Mouse (Mus musculus): ENCODE data around the gene Pfn3. TPM values are rescaled to one million over a fixed set of nuclear protein-coding genes. Genes with fewer than 3 reads are reported as not detected.

Pfn3 gene
- polyA plus RNA-seq, 1 experiment from 2014 or later = not detected

DNA sequence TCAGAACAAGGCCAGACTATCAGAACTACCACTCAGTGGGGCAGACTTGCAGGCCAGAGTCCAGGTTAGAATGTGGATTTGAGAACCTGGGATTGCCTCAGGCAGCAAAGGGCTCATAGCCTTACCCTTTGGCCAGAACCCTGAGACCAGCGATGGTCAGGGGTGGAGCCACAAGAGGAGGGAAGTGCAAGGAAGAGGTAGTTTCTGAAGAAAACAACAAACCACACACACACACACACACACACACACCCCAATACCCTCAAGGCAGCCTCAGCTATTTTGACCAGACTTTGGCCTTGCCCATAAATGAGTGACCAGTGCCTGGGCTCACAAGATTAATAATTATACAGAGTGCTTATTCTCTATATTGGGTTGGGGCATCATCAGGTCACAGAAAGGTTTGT is 23.4 kb downstream of the Pfn3 start:
- ATAC-seq (ENCODE audit: insufficient number of reproducible peaks, low FRiP score, low TSS enrichment, low read depth) (no peak), DNase-seq (ENCODE audit: low spot score) (no peak)
- H3K36me3 ChIP-seq (ENCODE audit: control insufficient read depth, insufficient read depth, low read length) = no peaks in the 10 kb centered on the region
- no peak overlapping the region for H3K4me2 ChIP-seq (ENCODE audit: low read depth, severe bottlenecking)
- H3K4me3 ChIP-seq (ENCODE audit: low read depth, low read length) = no peak overlapping the region
- no peaks in the 10 kb centered on the region for H3K9me3 ChIP-seq (ENCODE audit: control insufficient read depth, low read length)
- no peaks in the 10 kb centered on the region for H3K27me3 ChIP-seq (ENCODE audit: control insufficient read depth, insufficient read depth, low read length)
- 88% methylated on average over 1 of the region's 1 CpGs for WGBS
- no peak overlapping the region for H3K27ac ChIP-seq (replicated peaks; ENCODE audit: low read depth, low read length)
- H3K9ac ChIP-seq (ENCODE audit: low read length) = no peak overlapping the region
- no peaks in the 10 kb centered on the region for H3K4me1 ChIP-seq (ENCODE audit: control insufficient read depth, insufficient read depth, low read length)

DNA sequence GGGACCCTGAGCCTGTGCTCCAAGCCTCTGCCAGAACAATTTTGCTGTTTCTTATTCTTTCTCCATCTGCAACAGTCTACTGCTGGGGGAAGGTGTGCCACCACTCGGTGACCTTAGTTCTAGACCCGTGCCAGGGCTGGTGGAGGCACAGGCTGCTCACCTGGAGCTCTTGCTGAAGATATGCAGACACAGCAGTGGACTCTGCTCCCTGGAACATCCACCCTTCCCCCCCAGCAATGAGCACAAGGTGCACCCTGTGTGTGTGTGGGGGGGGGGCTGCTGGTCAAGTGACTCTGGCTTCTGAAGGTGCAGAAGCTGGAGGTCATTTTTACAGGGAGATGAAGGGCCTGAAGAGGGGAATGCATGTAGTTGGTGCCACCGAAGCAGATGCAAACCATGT is 24.4 kb downstream of the Pfn3 start:
- Histone ChIP-seq H3K4me2 (ENCODE audit: low read depth, severe bottlenecking) (no peak overlapping the region), H3K9ac (ENCODE audit: low read length) (no peak overlapping the region), H3K9me3 (ENCODE audit: control insufficient read depth, low read length) (no peaks in the 10 kb centered on the region), H3K4me1 (ENCODE audit: control insufficient read depth, insufficient read depth, low read length) (no peaks in the 10 kb centered on the region), H3K27me3 (ENCODE audit: control insufficient read depth, insufficient read depth, low read length) (no peaks in the 10 kb centered on the region), H3K36me3 (ENCODE audit: control insufficient read depth, insufficient read depth, low read length) (no peaks in the 10 kb centered on the region), H3K4me3 (ENCODE audit: low read depth, low read length) (no peak overlapping the region), H3K27ac (replicated peaks; ENCODE audit: low read depth, low read length) (no peak overlapping the region)
- ATAC-seq (ENCODE audit: insufficient number of reproducible peaks, low FRiP score, low TSS enrichment, low read depth) (no peak), DNase-seq (ENCODE audit: low spot score) (no peak)
- WGBS = 75% methylated on average over 3 of the region's 3 CpGs

DNA sequence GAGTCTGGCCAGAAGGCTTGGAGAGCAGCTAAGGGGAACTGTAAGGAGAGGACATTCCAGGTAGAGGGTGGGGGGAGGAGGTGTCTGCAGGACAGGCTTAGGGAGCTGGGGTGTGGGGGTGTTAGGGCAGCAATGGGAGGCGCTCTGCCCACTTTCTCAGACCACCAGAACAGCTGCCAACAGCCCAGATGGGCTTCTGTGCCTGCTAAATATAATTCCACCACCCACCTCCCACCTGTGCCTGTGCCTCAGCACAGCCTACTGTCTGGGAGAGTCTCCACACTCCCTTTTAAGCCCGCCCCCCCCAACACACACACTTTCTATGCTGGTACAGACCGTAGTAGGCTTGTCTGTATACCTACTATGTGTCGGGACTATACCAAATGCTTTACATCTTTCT is 33.2 kb downstream of the Pfn3 start:
- H3K4me3 ChIP-seq (ENCODE audit: low read depth, low read length) = no peak overlapping the region
- H3K27me3 ChIP-seq (ENCODE audit: control insufficient read depth, insufficient read depth, low read length) = peaks cover 39% of the 10 kb centered on the region
- 94% methylated on average over 4 of the region's 4 CpGs for WGBS
- no peak overlapping the region for H3K4me2 ChIP-seq (ENCODE audit: low read depth, severe bottlenecking)
- no peaks in the 10 kb centered on the region for H3K9me3 ChIP-seq (ENCODE audit: control insufficient read depth, low read length)
- no peaks in the 10 kb centered on the region; the same call in 1 of the 2 replicates for H3K4me1 ChIP-seq (ENCODE audit: control insufficient read depth, insufficient read depth, low read length)
- no peaks in the 10 kb centered on the region for H3K36me3 ChIP-seq (ENCODE audit: control insufficient read depth, insufficient read depth, low read length)
- ATAC-seq (ENCODE audit: insufficient number of reproducible peaks, low FRiP score, low TSS enrichment, low read depth) (no peak), DNase-seq (ENCODE audit: low spot score) (no peak)
- no peak overlapping the region for H3K9ac ChIP-seq (ENCODE audit: low read length)
- no peak overlapping the region for H3K27ac ChIP-seq (replicated peaks; ENCODE audit: low read depth, low read length)

DNA sequence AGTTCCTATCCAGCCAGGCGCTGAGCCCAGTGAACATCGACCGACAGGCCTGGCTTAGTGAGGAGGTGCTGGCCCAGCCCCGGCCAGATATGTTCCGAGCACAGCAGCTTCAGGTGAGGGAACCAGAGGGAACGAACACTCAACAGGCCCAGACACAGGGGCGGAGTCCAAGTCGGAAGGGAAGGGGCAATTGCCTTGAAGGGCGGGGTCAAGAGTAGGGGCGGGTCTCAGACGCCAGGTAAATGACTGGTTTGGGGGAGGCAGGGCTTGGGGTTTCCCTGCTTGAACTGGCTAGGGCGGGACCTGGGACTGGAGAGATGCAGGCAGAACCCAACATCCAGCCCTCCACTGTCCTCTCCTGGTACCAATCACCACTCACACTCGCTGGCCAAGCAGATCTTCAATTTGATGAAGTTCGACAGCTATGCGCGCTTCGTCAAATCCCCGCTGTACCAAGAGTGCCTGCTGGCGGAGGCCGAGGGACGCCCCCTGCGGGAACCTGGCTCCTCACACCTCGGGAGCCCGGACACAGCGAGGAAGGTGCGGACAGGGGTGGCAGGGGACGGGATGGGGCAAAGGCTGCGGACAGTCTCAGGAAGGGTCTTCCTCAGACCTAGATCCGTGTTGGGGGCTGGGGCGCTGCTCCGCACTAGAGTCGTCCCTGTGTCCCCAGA is 36.0 kb downstream of the Pfn3 start:
- peak overlapping the region; percentile 20 for H3K4me2 ChIP-seq (ENCODE audit: low read depth, severe bottlenecking)
- H3K9me3 ChIP-seq (ENCODE audit: control insufficient read depth, low read length) = no peaks in the 10 kb centered on the region
- no peak overlapping the region for H3K9ac ChIP-seq (ENCODE audit: low read length)
- 4% methylated on average over 32 of the region's 32 CpGs for WGBS
- ATAC-seq (ENCODE audit: insufficient number of reproducible peaks, low FRiP score, low TSS enrichment, low read depth) (no peak), DNase-seq (ENCODE audit: low spot score) (peak; percentile 34)
- H3K27ac ChIP-seq (replicated peaks; ENCODE audit: low read depth, low read length) = no peak overlapping the region
- no peaks in the 10 kb centered on the region; the same call in 1 of the 2 replicates for H3K4me1 ChIP-seq (ENCODE audit: control insufficient read depth, insufficient read depth, low read length)
- 0 out of 2 replicates have a peak overlapping the region, but pooled peaks have one; percentile 8 for H3K4me3 ChIP-seq (ENCODE audit: low read depth, low read length)
- H3K36me3 ChIP-seq (ENCODE audit: control insufficient read depth, insufficient read depth, low read length) = no peaks in the 10 kb centered on the region
- peaks cover 39% of the 10 kb centered on the region for H3K27me3 ChIP-seq (ENCODE audit: control insufficient read depth, insufficient read depth, low read length)

DNA sequence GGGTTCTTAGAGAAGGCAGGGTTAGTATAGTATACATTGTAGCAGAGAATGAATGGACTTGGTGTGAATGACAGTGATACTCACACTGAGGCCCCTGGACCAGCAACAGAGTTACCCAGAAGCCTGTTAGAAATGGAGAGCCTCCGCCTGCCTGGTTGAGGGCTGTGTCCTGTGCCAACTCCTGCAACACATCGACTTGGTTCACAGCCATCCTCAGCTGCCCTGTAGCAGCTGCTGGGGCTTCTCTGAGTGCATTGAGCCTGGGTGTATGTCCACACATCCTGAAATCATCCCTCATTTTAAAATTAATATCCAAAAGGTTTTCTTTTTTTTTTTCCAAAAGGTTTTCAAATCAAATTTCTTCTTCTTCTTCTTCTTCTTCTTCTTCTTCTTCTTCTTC is 39.2 kb downstream of the Pfn3 start:
- 67% methylated on average over 2 of the region's 2 CpGs for WGBS
- no peak for ATAC-seq (ENCODE audit: insufficient number of reproducible peaks, low FRiP score, low TSS enrichment, low read depth)
- Histone ChIP-seq H3K36me3 (ENCODE audit: control insufficient read depth, insufficient read depth, low read length) (no peaks in the 10 kb centered on the region), H3K27ac (replicated peaks; ENCODE audit: low read depth, low read length) (no peak overlapping the region), H3K4me3 (ENCODE audit: low read depth, low read length) (no peak overlapping the region), H3K4me1 (ENCODE audit: control insufficient read depth, insufficient read depth, low read length) (no peaks in the 10 kb centered on the region; the same call in 1 of the 2 replicates), H3K9me3 (ENCODE audit: control insufficient read depth, low read length) (no peaks in the 10 kb centered on the region), H3K4me2 (ENCODE audit: low read depth, severe bottlenecking) (no peak overlapping the region), H3K9ac (ENCODE audit: low read length) (no peak overlapping the region), H3K27me3 (ENCODE audit: control insufficient read depth, insufficient read depth, low read length) (peaks cover 31% of the 10 kb centered on the region)
- DNase-seq (ENCODE audit: low spot score) = no peak

DNA sequence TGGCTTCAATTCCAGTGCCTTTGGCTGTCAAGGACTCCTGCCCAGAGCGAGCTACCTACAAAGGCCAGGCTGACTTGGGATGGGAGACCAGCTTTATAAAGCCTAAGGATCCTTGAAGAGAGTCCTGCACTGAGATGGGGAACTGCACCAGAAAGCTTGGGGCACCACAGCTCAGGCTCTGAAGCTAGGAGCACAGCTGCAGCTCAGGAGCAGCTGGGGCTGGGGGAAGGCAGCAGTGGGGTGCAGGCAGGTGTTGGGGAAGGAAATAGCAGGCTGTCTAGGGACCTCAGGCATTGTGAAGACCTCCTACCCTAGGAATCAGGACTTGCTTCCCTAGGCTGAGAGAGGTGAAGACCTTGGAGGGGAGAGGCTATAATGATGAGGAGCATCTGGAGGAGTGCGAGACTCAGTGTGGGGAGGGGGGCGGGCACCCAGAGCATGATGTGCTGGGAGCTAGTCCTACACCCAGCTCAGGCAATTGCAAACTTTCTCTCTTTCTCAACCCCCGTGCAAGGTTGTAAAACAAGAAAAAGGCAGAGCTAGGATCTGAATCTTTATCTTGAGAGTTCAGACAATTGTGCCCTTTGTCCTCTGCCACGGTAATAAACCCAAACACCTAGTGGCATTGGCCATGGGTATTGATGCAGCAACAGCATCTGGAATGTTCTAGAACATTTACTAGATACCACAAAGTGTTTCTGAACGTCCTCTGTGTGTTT is 40.7 kb downstream of the Pfn3 start:
- Histone ChIP-seq H3K9me3 (ENCODE audit: control insufficient read depth, low read length) (no peaks in the 10 kb centered on the region), H3K4me1 (ENCODE audit: control insufficient read depth, insufficient read depth, low read length) (peaks cover 3% of the 10 kb centered on the region; the same call in 1 of the 2 replicates), H3K9ac (ENCODE audit: low read length) (no peak overlapping the region), H3K27ac (replicated peaks; ENCODE audit: low read depth, low read length) (no peak overlapping the region), H3K4me2 (ENCODE audit: low read depth, severe bottlenecking) (no peak overlapping the region), H3K36me3 (ENCODE audit: control insufficient read depth, insufficient read depth, low read length) (no peaks in the 10 kb centered on the region), H3K27me3 (ENCODE audit: control insufficient read depth, insufficient read depth, low read length) (peaks cover 18% of the 10 kb centered on the region), H3K4me3 (ENCODE audit: low read depth, low read length) (no peak overlapping the region)
- 64% methylated on average over 6 of the region's 6 CpGs for WGBS
- ATAC-seq (ENCODE audit: insufficient number of reproducible peaks, low FRiP score, low TSS enrichment, low read depth) = no peak
- DNase-seq (ENCODE audit: low spot score) = no peak

DNA sequence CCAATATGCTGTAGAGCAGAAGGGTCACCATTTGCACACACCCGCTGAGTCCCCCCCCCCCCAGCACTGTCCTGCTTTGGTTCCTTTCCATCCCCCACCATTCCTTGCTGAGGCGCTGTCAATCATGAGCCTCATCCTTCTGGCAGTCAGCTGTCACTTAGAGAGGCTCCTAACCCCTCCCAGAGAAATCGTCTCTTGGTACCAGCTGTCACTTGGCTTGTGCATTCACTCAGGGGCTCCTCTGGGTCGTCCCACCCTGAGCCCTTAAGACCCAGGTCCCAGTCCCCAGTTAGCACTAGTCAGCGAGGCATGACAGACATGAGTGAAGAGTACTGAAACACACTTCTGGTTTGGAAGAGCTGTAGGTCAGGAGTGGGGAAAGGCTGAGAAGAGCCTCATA is 43.3 kb downstream of the Pfn3 start:
- Histone ChIP-seq H3K4me1 (ENCODE audit: control insufficient read depth, insufficient read depth, low read length) (0 out of 2 replicates have a peak, but pooled peaks cover 3% of the 10 kb centered on the region), H3K9ac (ENCODE audit: low read length) (no peak overlapping the region), H3K9me3 (ENCODE audit: control insufficient read depth, low read length) (no peaks in the 10 kb centered on the region), H3K27me3 (ENCODE audit: control insufficient read depth, insufficient read depth, low read length) (no peaks in the 10 kb centered on the region), H3K4me3 (ENCODE audit: low read depth, low read length) (no peak overlapping the region), H3K36me3 (ENCODE audit: control insufficient read depth, insufficient read depth, low read length) (no peaks in the 10 kb centered on the region), H3K4me2 (ENCODE audit: low read depth, severe bottlenecking) (no peak overlapping the region), H3K27ac (replicated peaks; ENCODE audit: low read depth, low read length) (no peak overlapping the region)
- DNase-seq (ENCODE audit: low spot score) (no peak), ATAC-seq (ENCODE audit: insufficient number of reproducible peaks, low FRiP score, low TSS enrichment, low read depth) (no peak)
- WGBS = 56% methylated on average over 5 of the region's 5 CpGs

DNA sequence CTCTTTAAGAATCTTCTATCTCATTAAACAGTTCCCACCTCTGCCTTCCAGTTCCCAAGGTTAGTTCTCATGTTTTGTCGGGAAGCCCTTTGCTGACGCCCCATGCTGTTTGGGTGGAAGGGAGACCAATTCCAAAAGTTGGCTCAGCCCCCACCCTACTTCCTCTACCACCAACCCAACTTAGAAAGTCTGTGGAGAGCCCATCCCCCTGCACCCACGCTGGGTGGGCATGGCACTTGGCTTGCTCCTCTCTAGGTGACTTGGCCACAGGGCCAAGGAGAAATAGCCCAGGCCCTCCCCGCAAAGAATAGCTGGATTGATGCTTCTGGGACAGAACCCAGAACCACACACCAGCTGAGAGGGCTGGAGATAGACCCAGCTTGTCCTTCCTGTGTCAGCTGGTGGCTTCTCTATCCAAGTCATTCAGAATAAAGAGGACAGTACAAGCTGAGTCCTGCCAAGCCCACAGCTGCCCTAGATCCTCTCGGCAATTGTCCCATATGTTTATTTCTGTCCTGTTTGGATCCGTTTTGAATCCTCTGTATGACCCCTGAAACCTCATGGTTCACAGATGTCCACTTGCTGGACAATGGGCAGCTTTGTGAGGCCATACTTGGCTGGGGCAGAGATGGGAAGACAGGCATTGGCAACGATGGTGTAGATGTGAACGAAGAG is 43.9 kb downstream of the Pfn3 start:
- no peak overlapping the region for H3K4me3 ChIP-seq (ENCODE audit: low read depth, low read length)
- 72% methylated on average over 8 of the region's 8 CpGs for WGBS
- ATAC-seq (ENCODE audit: insufficient number of reproducible peaks, low FRiP score, low TSS enrichment, low read depth) = no peak
- H3K9me3 ChIP-seq (ENCODE audit: control insufficient read depth, low read length) = no peaks in the 10 kb centered on the region
- no peak overlapping the region for H3K27ac ChIP-seq (replicated peaks; ENCODE audit: low read depth, low read length)
- no peaks in the 10 kb centered on the region for H3K36me3 ChIP-seq (ENCODE audit: control insufficient read depth, insufficient read depth, low read length)
- DNase-seq (ENCODE audit: low spot score) = no peak
- no peaks in the 10 kb centered on the region for H3K27me3 ChIP-seq (ENCODE audit: control insufficient read depth, insufficient read depth, low read length)
- H3K9ac ChIP-seq (ENCODE audit: low read length) = no peak overlapping the region
- no peak overlapping the region for H3K4me2 ChIP-seq (ENCODE audit: low read depth, severe bottlenecking)
- 0 out of 2 replicates have a peak, but pooled peaks cover 3% of the 10 kb centered on the region for H3K4me1 ChIP-seq (ENCODE audit: control insufficient read depth, insufficient read depth, low read length)
